Mouse (Mus musculus) liver, embryonic 16.5 days (tissue): Measurements from ENCODE around the gene Gm10912. TPM values are rescaled to one million over a fixed set of nuclear protein-coding genes. Genes with fewer than 3 reads are reported as not detected.
"Not testable (repeated sequence)": the region's sequence is repeated elsewhere in the genome, so short reads cannot be mapped to it uniquely, and the experiment has no call there.

Source experiments
- ATAC-seq: fragments of 200-750 bp; cut with Nextera tagmentation; 2 replicates; pipeline ENCODE4 v1.8.0; 2017; ENCODE audit warnings: low read depth, mild to moderate bottlenecking, moderate number of reproducible peaks, moderate library complexity
- H3K27ac ChIP-seq: fragments of 300-500 bp; sonication (generic); 2 replicates; pipeline ENCODE4 v1.5.1; 2014; ENCODE audit warnings: mild to moderate bottlenecking, low read length
- H3K27me3 ChIP-seq: fragments of 300-500 bp; sonication (generic); 2 replicates; pipeline ENCODE4 v1.6.1; 2014; ENCODE audit warnings: low read depth, low read length, mixed read lengths; ENCODE audit not compliant: control insufficient read depth, insufficient read depth
- H3K36me3 ChIP-seq: fragments of 300-500 bp; sonication (generic); 2 replicates; pipeline ENCODE4 v1.6.1; 2014; ENCODE audit warnings: mild to moderate bottlenecking; ENCODE audit not compliant: control insufficient read depth, insufficient read depth
- H3K4me1 ChIP-seq: fragments of 300-500 bp; sonication (generic); 2 replicates; pipeline ENCODE4 v1.6.1; 2014; ENCODE audit warnings: low read depth, low read length, mixed read lengths; ENCODE audit not compliant: control insufficient read depth
- H3K4me2 ChIP-seq: fragments of 300-500 bp; sonication (generic); 2 replicates; pipeline ENCODE4 v1.6.1; 2014; ENCODE audit warnings: low read depth, low read length, mixed read lengths
- H3K4me3 ChIP-seq: fragments of 300-500 bp; sonication (generic); 2 replicates; pipeline ENCODE4 v1.5.1; 2014; ENCODE audit warnings: low read depth, mild to moderate bottlenecking, low read length
- H3K9ac ChIP-seq: fragments of 300-500 bp; sonication (generic); 2 replicates; pipeline ENCODE4 v1.6.1; 2014; ENCODE audit warnings: low read depth, low read length
- H3K9me3 ChIP-seq: fragments of 300-500 bp; sonication (generic); replicated peaks from 2 replicates; pipeline ENCODE4 v1.6.1; 2016; ENCODE audit warnings: low read length; ENCODE audit not compliant: control insufficient read depth
- WGBS: fragments of 180-500 bp; shearing (Covaris S2); extraction: QIAGEN DNeasy Blood & Tissue Kit; methylation state at CpG from one replicate; pipeline ENCODE4 v1.1.7; 2014; ENCODE audit not compliant: insufficient replicate concordance; 5-methylcytosine and 5-hydroxymethylcytosine counted together
- polyA plus RNA-seq: library from polyadenylated mRNA; unstranded; fragments of >200 nt; fragmentation: Nextera tagmentation; extraction: Ambion mirVana; gene quantifications from 2 replicates; pipeline ENCODE4 v1.2.1, GENCODE M21; 2015

The Gm10912 gene
- 0.05 and 0.21 TPM in 2 replicates for polyA plus RNA-seq

DNA sequence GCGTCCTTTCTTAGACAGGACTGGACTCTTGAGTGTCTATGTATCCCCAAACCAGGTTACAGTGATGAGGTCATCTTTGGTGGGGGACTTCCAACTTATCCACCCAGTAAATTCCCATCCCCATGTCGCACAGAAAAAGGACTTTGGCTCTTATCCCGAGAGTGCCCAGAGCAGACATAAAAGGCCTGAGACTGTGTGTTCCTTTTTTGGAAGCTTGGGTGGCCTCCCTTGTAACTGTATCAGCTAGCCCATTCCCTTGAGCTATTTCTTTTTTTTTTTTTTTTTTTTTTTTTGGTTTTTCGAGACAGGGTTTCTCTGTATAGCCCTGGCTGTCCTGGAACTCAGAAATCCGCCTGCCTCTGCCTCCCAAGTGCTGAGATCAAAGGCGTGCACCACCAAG, at the start of gene Gm10912:
Gm10912 (plus strand) TSS at position 301 of the 400 bp plus-strand sequence.
- ATAC-seq, H3K9me3 ChIP-seq, H3K9ac ChIP-seq, H3K27ac ChIP-seq, H3K4me3 ChIP-seq, H3K27me3 ChIP-seq, H3K4me2 ChIP-seq: not testable (repeated sequence)
- H3K36me3 ChIP-seq: peaks cover 12% of the 10 kb centered on the region
- peaks cover 25% of the 10 kb centered on the region for H3K4me1 ChIP-seq
- WGBS: 78% methylated on average over 6 of the region's 6 CpGs

DNA sequence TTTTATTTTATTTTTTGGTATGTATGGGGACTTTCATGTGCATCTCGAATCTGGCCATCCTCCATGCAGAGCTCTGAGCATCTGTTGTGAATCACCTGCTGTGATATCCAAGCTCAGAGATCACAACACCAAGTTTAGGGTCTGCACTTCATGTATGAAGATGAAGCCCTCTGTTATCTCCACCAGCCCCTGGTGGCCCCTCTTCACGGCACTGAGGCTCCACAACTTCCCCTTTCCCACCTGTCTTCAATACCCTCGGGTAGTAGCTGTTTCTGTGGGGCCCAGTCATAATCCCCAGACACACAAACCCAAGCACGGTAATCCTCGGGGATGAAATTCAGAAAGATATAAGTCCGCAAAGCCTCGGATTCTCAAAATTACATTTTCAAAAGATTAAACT, 42.5 kb upstream of the Gm10912 start:
- H3K4me1 ChIP-seq: peaks cover 4% of the 10 kb centered on the region; the same call in 1 of the 2 replicates
- H3K27ac ChIP-seq: no peak overlapping the region
- H3K4me2 ChIP-seq: no peak overlapping the region
- H3K36me3 ChIP-seq: no peaks in the 10 kb centered on the region
- 56% methylated on average over 7 of the region's 7 CpGs for WGBS
- H3K4me3 ChIP-seq: no peak overlapping the region
- no peaks in the 10 kb centered on the region for H3K9me3 ChIP-seq
- H3K9ac ChIP-seq: no peak overlapping the region
- no peak for ATAC-seq
- H3K27me3 ChIP-seq: no peaks in the 10 kb centered on the region

DNA sequence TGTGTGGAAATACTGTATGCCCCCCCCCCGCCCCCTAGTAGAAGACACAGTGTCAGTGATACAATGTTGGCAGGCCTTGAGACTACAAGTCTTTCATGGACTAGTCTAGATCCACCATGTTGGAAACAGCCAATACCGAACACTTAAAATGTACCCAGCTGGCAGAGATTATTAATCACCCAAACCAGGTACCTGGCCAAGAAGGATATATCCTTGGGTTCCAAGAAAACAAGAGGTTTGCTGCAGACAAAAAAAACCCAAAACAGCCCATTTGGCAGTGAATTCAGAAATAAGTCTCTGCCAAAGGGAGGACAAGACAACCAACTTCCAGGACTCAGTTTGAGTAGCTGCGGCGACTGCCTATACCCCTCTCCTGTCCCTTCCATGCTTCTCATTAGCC, 41.0 kb upstream of the Gm10912 start:
- H3K36me3 ChIP-seq: no peaks in the 10 kb centered on the region
- H3K4me1 ChIP-seq: peaks cover 6% of the 10 kb centered on the region
- no peak overlapping the region for H3K27ac ChIP-seq
- H3K4me2 ChIP-seq: no peak overlapping the region
- ATAC-seq: no peak
- no peaks in the 10 kb centered on the region for H3K27me3 ChIP-seq
- WGBS: 80% methylated on average over 4 of the region's 4 CpGs
- no peaks in the 10 kb centered on the region for H3K9me3 ChIP-seq
- no peak overlapping the region for H3K4me3 ChIP-seq
- H3K9ac ChIP-seq: no peak overlapping the region

DNA sequence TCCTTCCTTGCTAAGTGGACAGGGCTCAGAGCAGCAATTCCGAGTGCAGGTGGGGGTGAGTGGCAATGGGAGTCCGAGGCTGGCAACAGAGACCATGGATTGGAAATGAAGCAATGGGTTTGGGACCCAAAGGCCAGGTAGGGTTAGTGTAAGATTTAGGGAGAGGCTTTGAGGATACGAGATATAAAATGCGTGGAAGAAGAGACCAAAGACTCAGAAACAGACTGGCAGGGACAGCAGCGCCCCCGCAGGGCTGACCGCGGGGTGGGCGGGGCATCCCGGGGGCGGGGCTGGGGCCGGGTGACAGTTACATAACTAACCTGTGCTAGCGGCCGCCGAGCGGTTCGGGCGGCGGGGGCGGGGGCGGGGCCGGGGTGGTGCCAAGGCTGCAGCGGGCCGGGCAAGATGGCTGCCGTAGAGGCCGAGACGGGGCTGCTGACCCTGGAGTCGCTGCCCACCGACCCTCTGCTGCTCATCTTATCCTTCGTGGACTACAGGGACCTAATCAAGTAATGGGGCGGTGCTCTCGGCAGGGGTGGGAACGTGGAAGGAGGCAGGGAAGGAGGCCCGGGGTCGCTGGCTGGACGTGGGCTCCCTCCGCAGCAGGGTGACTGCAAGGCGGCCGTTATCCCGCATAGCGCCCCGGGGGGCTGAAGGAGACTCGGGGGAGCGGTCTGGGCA, 38.0 kb upstream of the Gm10912 start, which contains the start of gene Fbxo3:
Fbxo3 (plus strand) TSS at position 264 of the 681 bp plus-strand sequence.
- 2% methylated on average over 44 of the region's 44 CpGs for WGBS
- peak within 1 kb of the TSS; percentile 99 for H3K9ac ChIP-seq

DNA sequence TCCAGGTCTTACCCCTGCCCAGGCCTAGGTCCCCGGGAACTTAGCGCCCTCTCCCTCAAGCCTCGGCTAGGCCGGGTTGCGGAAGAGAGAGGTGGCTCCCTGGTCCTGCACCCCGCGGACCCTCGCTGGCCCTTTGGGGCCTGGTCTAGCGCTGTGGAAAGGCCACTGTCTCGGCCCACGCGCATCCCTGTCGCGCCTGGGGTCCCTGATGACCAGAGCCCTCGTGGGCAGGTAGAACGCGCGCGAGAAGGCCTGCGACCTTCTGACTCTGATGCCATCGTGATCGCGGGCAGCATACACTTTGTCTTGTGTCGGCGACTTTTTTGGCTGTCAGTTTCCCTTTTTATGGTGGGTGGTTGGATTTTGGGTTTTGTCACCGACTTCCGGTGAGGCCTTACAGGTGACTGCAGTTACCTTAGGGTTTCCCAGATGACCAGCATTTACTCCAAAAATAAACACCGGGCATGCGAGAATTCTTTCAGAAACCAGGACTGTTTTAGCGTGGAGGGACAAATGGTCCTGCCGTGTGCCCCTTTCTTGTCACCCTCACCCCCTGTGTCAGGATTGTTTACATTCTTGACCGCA, 37.4 kb upstream of the Gm10912 start, which contains the start of gene 4931422A03Rik:
4931422A03Rik (minus strand) TSS at position 223 of the 585 bp plus-strand sequence.
- no peaks in the 10 kb centered on the region for H3K9me3 ChIP-seq
- H3K4me3 ChIP-seq: peak within 1 kb of the TSS; percentile 99
- no peaks in the 10 kb centered on the region for H3K27me3 ChIP-seq
- H3K36me3 ChIP-seq: peaks cover 10% of the 10 kb centered on the region
- peak within 1 kb of the TSS; percentile 92 for H3K27ac ChIP-seq
- H3K9ac ChIP-seq: peak within 1 kb of the TSS; percentile 99
- peaks cover 15% of the 10 kb centered on the region for H3K4me1 ChIP-seq
- WGBS: under 1% methylated on average over 31 of the region's 32 CpGs
- peak within 1 kb of the TSS; percentile 78 for H3K4me2 ChIP-seq
- peak; percentile 38 for ATAC-seq

More for the DNA sequence above, 38.0 kb upstream of the Gm10912 start, which contains the start of gene Fbxo3:
- H3K4me2 ChIP-seq: peak within 1 kb of the TSS; percentile 78
- peak; percentile 95 for ATAC-seq
- peak within 1 kb of the TSS; percentile 92 for H3K27ac ChIP-seq
- peaks cover 15% of the 10 kb centered on the region for H3K4me1 ChIP-seq
- no peaks in the 10 kb centered on the region for H3K9me3 ChIP-seq
- H3K27me3 ChIP-seq: no peaks in the 10 kb centered on the region
- peaks cover 10% of the 10 kb centered on the region for H3K36me3 ChIP-seq
- peak within 1 kb of the TSS; percentile 99 for H3K4me3 ChIP-seq

DNA sequence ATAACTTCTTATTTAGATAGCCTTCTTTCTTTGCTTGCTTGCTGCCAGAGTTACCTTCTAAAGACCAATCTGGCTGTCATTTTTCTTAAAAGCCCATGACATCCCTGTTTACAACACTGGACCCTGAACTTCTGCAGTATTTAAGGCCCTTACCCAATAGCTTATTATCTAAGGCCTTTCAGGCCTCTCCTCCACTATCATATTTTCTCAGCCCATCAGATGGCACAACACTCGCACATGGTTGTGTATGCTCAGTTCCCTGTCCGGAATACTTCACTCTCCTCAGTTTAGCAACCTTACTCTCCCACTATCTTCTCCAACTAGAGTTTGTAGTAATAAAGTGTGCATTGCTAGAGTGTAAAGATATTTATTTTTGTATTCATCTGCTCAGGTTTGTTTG, 36.6 kb upstream of the Gm10912 start:
- H3K27ac ChIP-seq: peak overlapping the region; percentile 92
- H3K9me3 ChIP-seq: no peaks in the 10 kb centered on the region
- peak overlapping the region; percentile 99 for H3K4me3 ChIP-seq
- peaks cover 17% of the 10 kb centered on the region for H3K36me3 ChIP-seq
- peak overlapping the region; percentile 78 for H3K4me2 ChIP-seq
- H3K27me3 ChIP-seq: no peaks in the 10 kb centered on the region
- peaks cover 15% of the 10 kb centered on the region for H3K4me1 ChIP-seq
- peak overlapping the region; percentile 99 for H3K9ac ChIP-seq
- peak; percentile 62 for ATAC-seq
- WGBS: 12% methylated on average over 2 of the region's 2 CpGs

DNA sequence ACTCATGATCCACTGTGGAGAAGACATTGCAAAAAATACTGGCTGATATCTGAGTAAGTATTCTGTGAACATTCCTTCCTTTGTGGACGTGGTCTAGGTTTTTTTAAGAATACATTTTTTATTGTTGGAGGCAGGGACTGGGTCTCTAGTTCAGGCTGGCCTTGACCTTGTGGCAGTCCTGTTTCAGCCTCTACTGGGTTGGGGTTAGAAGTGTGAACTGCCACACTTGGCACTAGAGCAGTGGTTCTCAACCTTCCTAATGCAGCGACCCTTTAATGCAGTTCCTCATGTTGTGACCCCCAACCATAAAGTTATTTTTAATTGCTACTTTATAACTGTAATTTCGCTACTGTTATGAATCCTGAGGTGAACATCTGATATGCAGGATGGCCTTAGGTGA, 35.2 kb upstream of the Gm10912 start:
- H3K4me3 ChIP-seq: no peak overlapping the region
- no peak overlapping the region for H3K27ac ChIP-seq
- H3K4me2 ChIP-seq: peak overlapping the region; percentile 78; the same call in 1 of the 2 replicates
- H3K27me3 ChIP-seq: no peaks in the 10 kb centered on the region
- no peak for ATAC-seq
- H3K9me3 ChIP-seq: no peaks in the 10 kb centered on the region
- H3K9ac ChIP-seq: no peak overlapping the region
- H3K4me1 ChIP-seq: peaks cover 18% of the 10 kb centered on the region
- H3K36me3 ChIP-seq: peaks cover 26% of the 10 kb centered on the region
- WGBS: 66% methylated on average over 3 of the region's 3 CpGs

DNA sequence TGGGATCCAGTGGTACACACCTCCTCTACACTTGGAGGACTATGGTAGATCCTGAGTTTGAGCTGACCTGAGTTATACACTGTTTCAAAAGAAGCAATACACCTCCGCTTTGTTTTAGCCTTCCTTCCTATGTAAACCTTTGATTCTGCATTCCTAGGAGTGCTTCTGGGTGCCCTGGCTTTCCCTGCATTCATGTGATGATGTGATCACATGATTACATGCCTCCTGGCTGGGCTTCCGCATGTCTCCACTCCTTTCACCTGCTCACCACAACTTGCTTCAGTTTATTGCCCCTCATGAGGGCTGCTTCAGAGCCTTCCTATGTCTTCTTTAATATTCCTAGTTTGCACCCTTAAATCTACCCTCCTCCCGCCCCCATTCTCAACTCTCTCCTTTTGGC, 33.6 kb upstream of the Gm10912 start:
- Histone ChIP-seq H3K9me3 (no peaks in the 10 kb centered on the region), H3K4me1 (peaks cover 18% of the 10 kb centered on the region), H3K27me3 (no peaks in the 10 kb centered on the region), H3K27ac (no peak overlapping the region), H3K9ac (no peak overlapping the region), H3K4me3 (no peak overlapping the region), H3K4me2 (no peak overlapping the region), H3K36me3 (peaks cover 31% of the 10 kb centered on the region)
- WGBS: 81% methylated on average over 3 of the region's 3 CpGs
- no peak for ATAC-seq
